In the genomic region with DNA sequence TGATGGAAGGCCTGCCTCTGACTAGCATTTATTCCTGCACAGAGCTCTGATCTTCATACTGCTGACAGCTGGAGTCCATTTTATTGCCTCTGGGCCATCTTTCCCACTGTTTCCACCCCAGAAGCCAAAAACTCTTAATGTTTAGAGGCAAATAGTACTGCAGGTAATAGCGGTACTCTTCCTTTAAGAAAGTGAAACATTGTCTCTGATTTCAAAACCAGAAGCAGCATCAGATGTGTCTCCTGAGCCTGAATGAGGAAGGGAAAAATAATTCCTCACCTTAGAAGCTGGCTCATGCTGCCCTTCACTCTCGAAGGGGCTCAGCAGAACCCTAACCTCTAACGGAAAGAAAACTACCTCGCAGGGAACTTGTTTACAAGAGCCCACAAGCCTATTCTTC, we compare ENCODE assay signal across 9 mouse cellular contexts. TPM values are rescaled to one million over a fixed set of nuclear protein-coding genes. Genes with fewer than 3 reads are reported as not detected.
DNase-seq lines count a peak whose midpoint lies in the region; ATAC-seq and TF ChIP-seq lines count a peak whose summit lies in the region.
"Had no signal": no experiment of that assay in that cellular context is flagged by ENCODE, and none has a peak within 500 bp of the region (broad histone marks: within the 10 kb centered on the region; RNA-seq: fewer than 3 reads in every experiment).

No protein-coding gene starts in this region.

- H3K4me2 ChIP-seq in forebrain, embryonic 13.5 days = no peak overlapping the region
- H3K4me2 ChIP-seq in forebrain, embryonic 11.5 days (ENCODE audit: low read depth, low read length, severe bottlenecking) = no peak overlapping the region
- H3K4me2 ChIP-seq in kidney, embryonic 16.5 days (replicated peaks; ENCODE audit: low read depth, low read length) = 0 out of 2 replicates have a peak overlapping the region, but pooled peaks have one; percentile 77
- H3K4me2 ChIP-seq in limb, embryonic 12.5 days = peak overlapping the region; percentile 65; the same call in 1 of the 2 replicates

- H3K4me1 ChIP-seq in forebrain, embryonic 13.5 days = 0 out of 2 replicates have a peak, but pooled peaks cover 4% of the 10 kb centered on the region
- no peaks in the 10 kb centered on the region for H3K4me1 ChIP-seq in forebrain, embryonic 11.5 days (replicated peaks; ENCODE audit: control insufficient read depth, insufficient read depth, low read length)
- H3K4me1 ChIP-seq in kidney, embryonic 16.5 days (ENCODE audit: insufficient read depth, low read length) = peaks cover 4% of the 10 kb centered on the region; the same call in 1 of the 2 replicates
- peaks cover 14% of the 10 kb centered on the region for H3K4me1 ChIP-seq in G1E (ENCODE audit: insufficient read depth, low read depth, low read length)
- H3K4me1 ChIP-seq in limb, embryonic 12.5 days (replicated peaks) = 0 out of 2 replicates have a peak, but pooled peaks cover 3% of the 10 kb centered on the region

- WGBS in forebrain, embryonic 13.5 days = 98% methylated on average over 4 of the region's 4 CpGs
- 97% methylated on average over 4 of the region's 4 CpGs for WGBS in forebrain, embryonic 11.5 days
- 99% methylated on average over 4 of the region's 4 CpGs for WGBS in kidney, embryonic 16.5 days
- WGBS in limb, embryonic 12.5 days = 97% methylated on average over 4 of the region's 4 CpGs

- no peak for DNase-seq in forebrain, embryonic 11.5 days (ENCODE audit: low spot score)
- DNase-seq in kidney, postnatal 36 days = no peak
- DNase-seq in G1E (ENCODE audit: low spot score) = no peak
- no peak for DNase-seq in gastrocnemius, postnatal 10 days
- DNase-seq in cerebellum, postnatal 36 days = no peak
- DNase-seq: retina, postnatal 1 day had no signal

- H3K27me3 ChIP-seq in forebrain, embryonic 13.5 days = no peaks in the 10 kb centered on the region
- no peaks in the 10 kb centered on the region for H3K27me3 ChIP-seq in forebrain, embryonic 11.5 days (ENCODE audit: control insufficient read depth, insufficient read depth, low read length)
- no peaks in the 10 kb centered on the region for H3K27me3 ChIP-seq in kidney, embryonic 16.5 days (ENCODE audit: insufficient read depth, low read length)
- H3K27me3 ChIP-seq in G1E (ENCODE audit: insufficient read depth, low read length) = no peaks in the 10 kb centered on the region
- H3K27me3 ChIP-seq in limb, embryonic 12.5 days = no peaks in the 10 kb centered on the region

- H3K36me3 ChIP-seq in forebrain, embryonic 13.5 days (ENCODE audit: poor library complexity, severe bottlenecking) = peaks cover 46% of the 10 kb centered on the region
- H3K36me3 ChIP-seq in forebrain, embryonic 11.5 days (ENCODE audit: control insufficient read depth, insufficient read depth, low read length) = peaks cover 31% of the 10 kb centered on the region
- H3K36me3 ChIP-seq in kidney, embryonic 16.5 days (ENCODE audit: insufficient read depth, low read length) = peaks cover 47% of the 10 kb centered on the region
- H3K36me3 ChIP-seq in G1E (replicated peaks) = peaks cover 11% of the 10 kb centered on the region
- H3K36me3 ChIP-seq in limb, embryonic 12.5 days = peaks cover 47% of the 10 kb centered on the region

- TF ChIP-seq CTCF in G1E (IDR thresholded peaks at IDR 0.05; ENCODE audit: low read depth, low read length) = no peak

- H3K9ac ChIP-seq in forebrain, embryonic 13.5 days = no peak overlapping the region
- H3K9ac ChIP-seq in forebrain, embryonic 11.5 days (ENCODE audit: low read length) = no peak overlapping the region
- H3K9ac ChIP-seq in kidney, embryonic 16.5 days (replicated peaks; ENCODE audit: low read length) = no peak overlapping the region
- H3K9ac ChIP-seq in limb, embryonic 12.5 days (replicated peaks) = no peak overlapping the region

- H3K9me3 ChIP-seq in forebrain, embryonic 13.5 days (replicated peaks) = peaks cover 27% of the 10 kb centered on the region
- H3K9me3 ChIP-seq in forebrain, embryonic 11.5 days (ENCODE audit: control insufficient read depth, low read length) = peaks cover 25% of the 10 kb centered on the region; the same call in 1 of the 2 replicates
- peaks cover 44% of the 10 kb centered on the region for H3K9me3 ChIP-seq in kidney, embryonic 16.5 days (ENCODE audit: low read length)
- H3K9me3 ChIP-seq in G1E (replicated peaks) = no peaks in the 10 kb centered on the region
- peaks cover 40% of the 10 kb centered on the region for H3K9me3 ChIP-seq in limb, embryonic 12.5 days

- no peak overlapping the region for H3K27ac ChIP-seq in forebrain, embryonic 13.5 days
- H3K27ac ChIP-seq in forebrain, embryonic 11.5 days (ENCODE audit: low read depth, low read length) = no peak overlapping the region
- no peak overlapping the region for H3K27ac ChIP-seq in kidney, embryonic 16.5 days (ENCODE audit: low read length)
- no peak overlapping the region for H3K27ac ChIP-seq in limb, embryonic 12.5 days

- H3K4me3 ChIP-seq in forebrain, embryonic 13.5 days = peak overlapping the region; percentile 70; the same call in 1 of the 2 replicates
- H3K4me3 ChIP-seq in forebrain, embryonic 11.5 days (ENCODE audit: low read depth, low read length) = no peak overlapping the region
- peak overlapping the region; percentile 83 for H3K4me3 ChIP-seq in kidney, embryonic 16.5 days (ENCODE audit: low read length)
- H3K4me3 ChIP-seq in G1E (ENCODE audit: low read depth, low read length) = peak overlapping the region; percentile 73
- peak overlapping the region; percentile 78; the same call in 1 of the 2 replicates for H3K4me3 ChIP-seq in limb, embryonic 12.5 days (replicated peaks)

- ATAC-seq in forebrain, embryonic 13.5 days = no peak
- ATAC-seq in forebrain, embryonic 11.5 days (replicated peaks; ENCODE audit: low FRiP score) = no peak
- ATAC-seq in kidney, embryonic 16.5 days (ENCODE audit: low FRiP score, low TSS enrichment) = no peak
- ATAC-seq in G1E (ENCODE audit: extremely low read depth, insufficient number of reproducible peaks, low FRiP score, poor library complexity, severe bottlenecking) = no peak
- no peak for ATAC-seq in limb, embryonic 12.5 days (ENCODE audit: insufficient number of reproducible peaks, insufficient read depth, low FRiP score, low TSS enrichment, low read depth)

RNA-seq across cellular contexts. Expression of a gene that starts 26.8 kb away (rescaled TPM):
- polyA plus RNA-seq in forebrain, embryonic 13.5 days (2015; fragmentation: Nextera tagmentation; extraction: Ambion mirVana) = 89.5 and 92.8 TPM in 2 replicates
- polyA plus RNA-seq in forebrain, embryonic 11.5 days (2014; fragmentation: Nextera tagmentation; extraction: Ambion mirVana) = 60.0 and 61.1 TPM in 2 replicates
- polyA plus RNA-seq in kidney, embryonic 16.5 days (2015; fragmentation: Nextera tagmentation; extraction: Ambion mirVana) = 40.4 and 47.7 TPM in 2 replicates
- 63.5 and 65.6 TPM in 2 replicates for total RNA-seq in G1E (2014; fragmentation: Nextera tagmentation)
- 65.8 and 76.4 TPM in 2 replicates for total RNA-seq in G1E (2017)
- 10.1 and 11.1 TPM in 2 replicates for polyA plus RNA-seq in G1E (2012)
- 63.0 and 65.7 TPM in 2 replicates for polyA plus RNA-seq in limb, embryonic 12.5 days (2016; fragmentation: Nextera tagmentation; extraction: Ambion mirVana)
- total RNA-seq in gastrocnemius, postnatal 10 days (2021) = 10 to 100 TPM; 35.7 to 41.2 TPM

Comparison
In these comparisons a context has a peak if more than half of its experiments do, and no peak if none do; other contexts are left out.
1. H3K4me2 ChIP-seq: peak in kidney, embryonic 16.5 days (single experiment) and limb, embryonic 12.5 days (single experiment); none in forebrain, embryonic 13.5 days (single experiment) and forebrain, embryonic 11.5 days (single experiment).